In genomic region chr2:163716853-163717252, GRCm38 (mm10) we compare ENCODE assay signal across 10 mouse cellular contexts. TPM values are rescaled to one million over a fixed set of nuclear protein-coding genes. Genes with fewer than 3 reads are reported as not detected.
DNase-seq lines count a peak whose midpoint lies in the region; ATAC-seq and TF ChIP-seq lines count a peak whose summit lies in the region.
"Had no signal": no experiment of that assay in that cellular context is flagged by ENCODE, and none has a peak within 500 bp of the region (broad histone marks: within the 10 kb centered on the region; RNA-seq: fewer than 3 reads in every experiment).

No protein-coding gene starts in this region.

- ATAC-seq in kidney, embryonic 14.5 days (ENCODE audit: low FRiP score, low TSS enrichment), result peak; percentile 7; the same call in 1 of the 2 replicates
- no peak for ATAC-seq in heart, embryonic 16.5 days (replicated peaks; ENCODE audit: extremely low read depth, insufficient read depth, low FRiP score)
- ATAC-seq in granulocyte monocyte progenitor cell, adult 5-6 weeks (replicated peaks; ENCODE audit: poor library complexity, severe bottlenecking), result no peak

- no peak overlapping the region for H3K9ac ChIP-seq in kidney, embryonic 14.5 days (ENCODE audit: low read depth, low read length)
- peak overlapping the region; percentile 69 for H3K9ac ChIP-seq in heart, embryonic 16.5 days (ENCODE audit: low read length)

- no peaks in the 10 kb centered on the region for H3K27me3 ChIP-seq in kidney, embryonic 14.5 days (ENCODE audit: control insufficient read depth, insufficient read depth, low read length)
- H3K27me3 ChIP-seq in heart, embryonic 16.5 days (ENCODE audit: control insufficient read depth, insufficient read depth, low read length), result no peaks in the 10 kb centered on the region
- no peaks in the 10 kb centered on the region for H3K27me3 ChIP-seq in myocyte (ENCODE audit: control insufficient read depth, insufficient read depth, insufficient read length)

- peaks cover 17% of the 10 kb centered on the region for H3K4me1 ChIP-seq in kidney, embryonic 14.5 days (ENCODE audit: control insufficient read depth, insufficient read depth, low read length)
- H3K4me1 ChIP-seq in brown adipose tissue, adult 24 weeks (ENCODE audit: control insufficient read depth, insufficient read depth, insufficient read length, low read length), result peaks cover 14% of the 10 kb centered on the region
- H3K4me1 ChIP-seq in heart, embryonic 16.5 days (ENCODE audit: control insufficient read depth, insufficient read depth, low read length), result peaks cover 49% of the 10 kb centered on the region

- H3K9me3 ChIP-seq in kidney, embryonic 14.5 days (ENCODE audit: control insufficient read depth, low read length), result no peaks in the 10 kb centered on the region
- no peaks in the 10 kb centered on the region for H3K9me3 ChIP-seq in heart, embryonic 16.5 days (replicated peaks; ENCODE audit: control insufficient read depth, low read length)

- H3ac ChIP-seq in myocyte (ENCODE audit: control insufficient read depth, insufficient read length), result no peak overlapping the region

- DNase-seq in kidney, adult 8-10 months, result no peak
- DNase-seq in adrenal gland, adult 8-10 months, result no peak
- DNase-seq in cerebellum, adult 9-11 months, result no peak
- DNase-seq: cerebellum, postnatal 14 days; kidney, adult 11 months had no signal

- no peak for TF ChIP-seq POLR2A in myocyte (IDR thresholded peaks at IDR 0.05; ENCODE audit: insufficient read length, low read depth)

- no peak overlapping the region for H3K27ac ChIP-seq in kidney, embryonic 14.5 days (ENCODE audit: low read depth, low read length)
- H3K27ac ChIP-seq in brown adipose tissue, adult 24 weeks (replicated peaks; ENCODE audit: low read depth, low read length), result 0 out of 2 replicates have a peak overlapping the region, but pooled peaks have one; percentile 15
- peak overlapping the region; percentile 93 for H3K27ac ChIP-seq in heart, embryonic 16.5 days (ENCODE audit: low read length)

- 13% methylated on average over 6 of the region's 6 CpGs for WGBS in kidney, embryonic 14.5 days
- 27% methylated on average over 6 of the region's 6 CpGs for WGBS in heart, embryonic 16.5 days

- peaks cover 50% of the 10 kb centered on the region for H3K79me2 ChIP-seq in myocyte (ENCODE audit: control insufficient read depth, insufficient read depth)

- no peak overlapping the region for H3K4me3 ChIP-seq in kidney, embryonic 14.5 days (ENCODE audit: low read length)
- no peak overlapping the region for H3K4me3 ChIP-seq in brown adipose tissue, adult 24 weeks (ENCODE audit: insufficient read depth, low read depth, low read length)
- H3K4me3 ChIP-seq in heart, embryonic 16.5 days (ENCODE audit: low read length), result peak overlapping the region; percentile 10; the same call in 1 of the 2 replicates
- H3K4me3 ChIP-seq in myocyte, result no peak overlapping the region

- no peak overlapping the region for H3K4me2 ChIP-seq in kidney, embryonic 14.5 days (replicated peaks; ENCODE audit: low read depth, low read length)
- H3K4me2 ChIP-seq in heart, embryonic 16.5 days (ENCODE audit: low read depth, low read length), result peak overlapping the region; percentile 47
- H3K4me2 ChIP-seq in myocyte (ENCODE audit: low read depth), result peak overlapping the region; percentile 54

- H3K36me3 ChIP-seq in kidney, embryonic 14.5 days (ENCODE audit: control insufficient read depth, insufficient read depth, low read length), result peaks cover 9% of the 10 kb centered on the region; the same call in 1 of the 2 replicates
- H3K36me3 ChIP-seq in heart, embryonic 16.5 days (ENCODE audit: control insufficient read depth, insufficient read depth), result peaks cover 2% of the 10 kb centered on the region
- peaks cover 33% of the 10 kb centered on the region for H3K36me3 ChIP-seq in myocyte (ENCODE audit: control insufficient read depth, insufficient read depth)

TF ChIP-seq in myocyte, 11 proteins besides CTCF, POLR2A, EP300 and RAD21:
- TF ChIP-seq CEBPB (IDR thresholded peaks at IDR 0.05; ENCODE audit: insufficient read depth, poor library complexity, severe bottlenecking) (no peak), TCF12 (IDR thresholded peaks at IDR 0.05; ENCODE audit: insufficient read depth, poor library complexity, severe bottlenecking) (peak; percentile 99), REST (IDR thresholded peaks at IDR 0.05; ENCODE audit: insufficient read depth, insufficient read length) (no peak), MYOG (IDR thresholded peaks at IDR 0.05; ENCODE audit: control insufficient read depth in 1 of 3, insufficient read depth in 1 of 3, insufficient read length in 2 of 3, low read depth in 2 of 3) (peak; percentile 80 to 99 (median 97)), E2F4 (IDR thresholded peaks at IDR 0.05; ENCODE audit: insufficient read depth) (no peak), MYOD1 (IDR thresholded peaks at IDR 0.05; ENCODE audit: control insufficient read depth in 1 of 3, insufficient read length in 2 of 3, low read depth in 2 of 3) (peak; percentile 96 to 97 (median 97)), MAX (IDR thresholded peaks at IDR 0.05; ENCODE audit: low read depth) (no peak), POLR2AphosphoS2 (IDR thresholded peaks at IDR 0.05; ENCODE audit: insufficient read length, low read depth) (no peak), TCF3 (IDR thresholded peaks at IDR 0.05; ENCODE audit: insufficient read length, low read depth) (peak; percentile 93), USF1 (IDR thresholded peaks at IDR 0.05; ENCODE audit: low read depth) (no peak), SRF (IDR thresholded peaks at IDR 0.05; ENCODE audit: control insufficient read depth, insufficient read length, low read depth) (no peak)

RNA-seq across cellular contexts. Expression of gene Ada, which starts 33.2 kb away (rescaled TPM):
- polyA plus RNA-seq in kidney, embryonic 14.5 days (2014; fragmentation: Nextera tagmentation; extraction: Ambion mirVana), result 9.7 and 10.1 TPM in 2 replicates
- 0.88 TPM in 1 of 2 replicates, not detected in the other for polyA plus RNA-seq in brown adipose tissue, adult 24 weeks (2012; ENCODE audit: insufficient read depth, insufficient read length, missing spikeins)
- polyA plus RNA-seq in heart, embryonic 16.5 days (2015; fragmentation: Nextera tagmentation; extraction: Ambion mirVana), result 5.9 and 10.9 TPM in 2 replicates
- polyA plus RNA-seq in myocyte (2012; fragmentation: generic; extraction: Trizol), result 0.60 TPM
- 1 to 10 TPM; 3.3 to 6.1 (median 5.3) TPM for total RNA-seq in adrenal gland, adult 8-10 months (2022)
- total RNA-seq in granulocyte monocyte progenitor cell, adult 5-6 weeks (2014; fragmentation: Nextera tagmentation), result 14.7 and 22.8 TPM in 2 replicates
- 17.0 and 19.3 TPM in 2 replicates for total RNA-seq in granulocyte monocyte progenitor cell, adult 5-6 weeks (2017)

RNA-seq across cellular contexts. Expression of gene Pkig, which starts 58.7 kb away (rescaled TPM):
- polyA plus RNA-seq in kidney, embryonic 14.5 days (2014; fragmentation: Nextera tagmentation; extraction: Ambion mirVana), result 187 and 203 TPM in 2 replicates
- polyA plus RNA-seq in brown adipose tissue, adult 24 weeks (2012; ENCODE audit: insufficient read depth, insufficient read length, missing spikeins), result 9.5 and 19.7 TPM in 2 replicates
- polyA plus RNA-seq in heart, embryonic 16.5 days (2015; fragmentation: Nextera tagmentation; extraction: Ambion mirVana), result 374 and 420 TPM in 2 replicates
- 799 TPM for polyA plus RNA-seq in myocyte (2012; fragmentation: generic; extraction: Trizol)
- total RNA-seq in adrenal gland, adult 8-10 months (2022), result 10 to 100 TPM; 37.6 to 60.4 (median 57.4) TPM
- total RNA-seq in granulocyte monocyte progenitor cell, adult 5-6 weeks (2014; fragmentation: Nextera tagmentation), result 89.1 and 89.4 TPM in 2 replicates
- 52.2 and 65.1 TPM in 2 replicates for total RNA-seq in granulocyte monocyte progenitor cell, adult 5-6 weeks (2017)
